Mouse (Mus musculus): ENCODE measurements at regions not wholly inside any gene's neighbourhood (a gene's known extent, or its start where the extent isn't known, plus 50 kb on each side); places are given as distances from the start of the nearest gene placed in this dataset.

- TF ChIP-seq POLR2A (IDR thresholded peaks at IDR 0.05; ENCODE audit: insufficient read depth, low read depth, low read length) (no peak), CTCF (IDR thresholded peaks at IDR 0.05; ENCODE audit: insufficient read depth, low read depth, low read length) (no peak)
Observed at GRCm38 (mm10) chr5:76063473-76063872, 76.6 kb upstream of the Srd5a3 start.
